Mouse (Mus musculus): ENCODE data around the gene Mrpl49. TPM values are rescaled to one million over a fixed set of nuclear protein-coding genes. Genes with fewer than 3 reads are reported as not detected.

Gene Mrpl49
- polyA plus RNA-seq, 1 experiment = 6.3 TPM

- H3K27me3 ChIP-seq (ENCODE audit: control insufficient read depth) = no peaks in the 10 kb centered on the region
- no peaks in the 10 kb centered on the region for H3K9me3 ChIP-seq (ENCODE audit: control insufficient read depth, low read length)
- peaks cover 48% of the 10 kb centered on the region for H3K4me1 ChIP-seq (ENCODE audit: control insufficient read depth)
- TF ChIP-seq GATA1 (IDR thresholded peaks at IDR 0.05; ENCODE audit: low read length) = no peak
- TF ChIP-seq TAL1 (IDR thresholded peaks at IDR 0.05; ENCODE audit: low read length) = no peak
- peak within 1 kb of the TSS; percentile 76 for H3K4me3 ChIP-seq (replicated peaks)
- H3K36me3 ChIP-seq (ENCODE audit: control insufficient read depth) = peaks cover 82% of the 10 kb centered on the region
Measured at GRCm38 (mm10) chr19:6084478-6085248, 27.1 kb upstream of the Mrpl49 start, which contains the start of the genes Zfpl1 and Cdca5. Gene Zfpl1 (minus strand): TSS chr19:6084956. Gene Cdca5 (plus strand): TSS chr19:6084983.

GRCm38 (mm10) chr19:6082156-6082555 is 24.6 kb upstream of the Mrpl49 start, which contains the start of gene Gm28374:
Gene Gm28374 (minus strand): TSS chr19:6082256.
- H3K4me1 ChIP-seq (ENCODE audit: control insufficient read depth) = peaks cover 39% of the 10 kb centered on the region
- no peak within 1 kb of the TSS for H3K4me3 ChIP-seq (replicated peaks)
- peaks cover 57% of the 10 kb centered on the region for H3K36me3 ChIP-seq (ENCODE audit: control insufficient read depth)
- TF ChIP-seq GATA1 (IDR thresholded peaks at IDR 0.05; ENCODE audit: low read length) (no peak), TAL1 (IDR thresholded peaks at IDR 0.05; ENCODE audit: low read length) (no peak)
- H3K9me3 ChIP-seq (ENCODE audit: control insufficient read depth, low read length) = no peaks in the 10 kb centered on the region
- H3K27me3 ChIP-seq (ENCODE audit: control insufficient read depth) = no peaks in the 10 kb centered on the region

- peaks cover 40% of the 10 kb centered on the region for H3K4me1 ChIP-seq (ENCODE audit: control insufficient read depth)
- peaks cover 46% of the 10 kb centered on the region for H3K36me3 ChIP-seq (ENCODE audit: control insufficient read depth)
- TF ChIP-seq TAL1 (IDR thresholded peaks at IDR 0.05; ENCODE audit: low read length) (no peak), GATA1 (IDR thresholded peaks at IDR 0.05; ENCODE audit: low read length) (no peak)
- no peaks in the 10 kb centered on the region for H3K9me3 ChIP-seq (ENCODE audit: control insufficient read depth, low read length)
- no peak within 1 kb of the TSS for H3K4me3 ChIP-seq (replicated peaks)
- no peaks in the 10 kb centered on the region for H3K27me3 ChIP-seq (ENCODE audit: control insufficient read depth)
Measured at GRCm38 (mm10) chr19:6079983-6080480, 22.4 kb upstream of the Mrpl49 start, which contains the start of gene Tmem262. Gene Tmem262 (plus strand): TSS chr19:6080033.

GRCm38 (mm10) chr19:6076564-6077393 is 19.2 kb upstream of the Mrpl49 start, which contains the start of gene Vps51:
Gene Vps51 (minus strand): TSS chr19:6077231.
- TF ChIP-seq GATA1 (IDR thresholded peaks at IDR 0.05; ENCODE audit: low read length) (no peak), TAL1 (IDR thresholded peaks at IDR 0.05; ENCODE audit: low read length) (no peak)
- peaks cover 30% of the 10 kb centered on the region for H3K4me1 ChIP-seq (ENCODE audit: control insufficient read depth)
- H3K36me3 ChIP-seq (ENCODE audit: control insufficient read depth) = peaks cover 46% of the 10 kb centered on the region
- H3K4me3 ChIP-seq (replicated peaks) = peak within 1 kb of the TSS; percentile 76
- H3K9me3 ChIP-seq (ENCODE audit: control insufficient read depth, low read length) = no peaks in the 10 kb centered on the region
- no peaks in the 10 kb centered on the region for H3K27me3 ChIP-seq (ENCODE audit: control insufficient read depth)

GRCm38 (mm10) chr19:6073889-6074288 is 16.3 kb upstream of the Mrpl49 start:
- Histone ChIP-seq H3K9me3 (ENCODE audit: control insufficient read depth, low read length) (no peaks in the 10 kb centered on the region), H3K4me3 (replicated peaks) (no peak overlapping the region), H3K4me1 (ENCODE audit: control insufficient read depth) (peaks cover 36% of the 10 kb centered on the region), H3K36me3 (ENCODE audit: control insufficient read depth) (peaks cover 55% of the 10 kb centered on the region), H3K27me3 (ENCODE audit: control insufficient read depth) (no peaks in the 10 kb centered on the region)
- no peak for TF ChIP-seq TAL1 (IDR thresholded peaks at IDR 0.05; ENCODE audit: low read length)
- TF ChIP-seq GATA1 (IDR thresholded peaks at IDR 0.05; ENCODE audit: low read length) = no peak

- Histone ChIP-seq H3K27me3 (ENCODE audit: control insufficient read depth) (no peaks in the 10 kb centered on the region), H3K9me3 (ENCODE audit: control insufficient read depth, low read length) (no peaks in the 10 kb centered on the region), H3K4me1 (ENCODE audit: control insufficient read depth) (peaks cover 45% of the 10 kb centered on the region), H3K4me3 (replicated peaks) (no peak overlapping the region), H3K36me3 (ENCODE audit: control insufficient read depth) (peaks cover 64% of the 10 kb centered on the region)
- TF ChIP-seq TAL1 (IDR thresholded peaks at IDR 0.05; ENCODE audit: low read length) = no peak
- no peak for TF ChIP-seq GATA1 (IDR thresholded peaks at IDR 0.05; ENCODE audit: low read length)
Measured at GRCm38 (mm10) chr19:6071261-6071660, 13.7 kb upstream of the Mrpl49 start.

GRCm38 (mm10) chr19:6070571-6071250 is 13.1 kb upstream of the Mrpl49 start:
- no peaks in the 10 kb centered on the region for H3K9me3 ChIP-seq (ENCODE audit: control insufficient read depth, low read length)
- H3K4me3 ChIP-seq (replicated peaks) = no peak overlapping the region
- TF ChIP-seq TAL1 (IDR thresholded peaks at IDR 0.05; ENCODE audit: low read length) (no peak), GATA1 (IDR thresholded peaks at IDR 0.05; ENCODE audit: low read length) (no peak)
- H3K4me1 ChIP-seq (ENCODE audit: control insufficient read depth) = peaks cover 41% of the 10 kb centered on the region
- H3K27me3 ChIP-seq (ENCODE audit: control insufficient read depth) = no peaks in the 10 kb centered on the region
- H3K36me3 ChIP-seq (ENCODE audit: control insufficient read depth) = peaks cover 63% of the 10 kb centered on the region

- TF ChIP-seq TAL1 (IDR thresholded peaks at IDR 0.05; ENCODE audit: low read length) = no peak
- TF ChIP-seq GATA1 (IDR thresholded peaks at IDR 0.05; ENCODE audit: low read length) = no peak
- Histone ChIP-seq H3K9me3 (ENCODE audit: control insufficient read depth, low read length) (no peaks in the 10 kb centered on the region), H3K36me3 (ENCODE audit: control insufficient read depth) (peaks cover 59% of the 10 kb centered on the region), H3K27me3 (ENCODE audit: control insufficient read depth) (no peaks in the 10 kb centered on the region), H3K4me1 (ENCODE audit: control insufficient read depth) (peaks cover 36% of the 10 kb centered on the region), H3K4me3 (replicated peaks) (no peak overlapping the region)
Measured at GRCm38 (mm10) chr19:6069851-6070250, 12.3 kb upstream of the Mrpl49 start.

Measured in erythroblast, embryonic 14.5 days (primary cell).